Mouse (Mus musculus): ENCODE measurements at regions not wholly inside any gene's neighbourhood (a gene's known extent, or its start where the extent isn't known, plus 50 kb on each side); places are given as distances from the start of the nearest gene placed in this dataset.

- DNase-seq (ENCODE audit: low read depth), result no peak
Observed at GRCm38 (mm10) chr10:21446641-21447040, 69.5 kb downstream of the Aldh8a1 start.

GRCm38 (mm10) chr10:21448132-21448531, 71.0 kb downstream of the Aldh8a1 start:
- DNase-seq (ENCODE audit: low read depth), result no peak

GRCm38 (mm10) chr10:21448942-21449341, 71.9 kb downstream of the Aldh8a1 start:
- no peak for DNase-seq (ENCODE audit: low read depth)

GRCm38 (mm10) chr10:21452611-21453010, 75.5 kb downstream of the Aldh8a1 start:
- no peak for DNase-seq (ENCODE audit: low read depth)

GRCm38 (mm10) chr10:21453527-21453926, 76.4 kb downstream of the Aldh8a1 start:
- DNase-seq (ENCODE audit: low read depth), result no peak

GRCm38 (mm10) chr10:21454153-21454552, 77.1 kb downstream of the Aldh8a1 start:
- no peak for DNase-seq (ENCODE audit: low read depth)

GRCm38 (mm10) chr10:21454757-21455156, 77.7 kb downstream of the Aldh8a1 start:
- no peak for DNase-seq (ENCODE audit: low read depth)

- DNase-seq (ENCODE audit: low read depth), result no peak
Observed at GRCm38 (mm10) chr10:21455863-21456262, 78.8 kb downstream of the Aldh8a1 start.

GRCm38 (mm10) chr10:21456359-21456758, 79.3 kb downstream of the Aldh8a1 start:
- no peak for DNase-seq (ENCODE audit: low read depth)

- no peak for DNase-seq (ENCODE audit: low read depth)
Observed at GRCm38 (mm10) chr10:21456991-21457390, 79.9 kb downstream of the Aldh8a1 start.

GRCm38 (mm10) chr10:21458608-21459007, 81.5 kb downstream of the Aldh8a1 start:
- no peak for DNase-seq (ENCODE audit: low read depth)

GRCm38 (mm10) chr10:21460062-21460461, 83.0 kb downstream of the Aldh8a1 start:
- DNase-seq (ENCODE audit: low read depth), result no peak

GRCm38 (mm10) chr10:21462915-21463314, 85.8 kb downstream of the Aldh8a1 start:
- no peak for DNase-seq (ENCODE audit: low read depth)

GRCm38 (mm10) chr10:21465362-21465761, 88.3 kb downstream of the Aldh8a1 start:
- DNase-seq (ENCODE audit: low read depth), result peak; percentile 60

- DNase-seq (ENCODE audit: low read depth), result no peak
Observed at GRCm38 (mm10) chr10:21465806-21466377, 88.8 kb downstream of the Aldh8a1 start.

- DNase-seq (ENCODE audit: low read depth), result no peak
Observed at GRCm38 (mm10) chr10:21467425-21468085, 90.5 kb downstream of the Aldh8a1 start.

- DNase-seq (ENCODE audit: low read depth), result no peak
Observed at GRCm38 (mm10) chr10:21468421-21468820, 91.3 kb downstream of the Aldh8a1 start.

GRCm38 (mm10) chr10:21469961-21470360, 92.9 kb downstream of the Aldh8a1 start:
- DNase-seq (ENCODE audit: low read depth), result no peak

- DNase-seq (ENCODE audit: low read depth), result no peak
Observed at GRCm38 (mm10) chr10:21470589-21470988, 93.5 kb downstream of the Aldh8a1 start.

GRCm38 (mm10) chr10:21474242-21474641, 97.2 kb downstream of the Aldh8a1 start:
- DNase-seq (ENCODE audit: low read depth), result no peak

GRCm38 (mm10) chr10:21478004-21478403, 100.9 kb downstream of the Aldh8a1 start:
- DNase-seq (ENCODE audit: low read depth), result no peak

- no peak for DNase-seq (ENCODE audit: low read depth)
Observed at GRCm38 (mm10) chr10:21479403-21479802, 102.3 kb downstream of the Aldh8a1 start.

- DNase-seq (ENCODE audit: low read depth), result no peak
Observed at GRCm38 (mm10) chr10:21481255-21481654, 104.2 kb downstream of the Aldh8a1 start.

- DNase-seq (ENCODE audit: low read depth), result peak; percentile 15
Observed at GRCm38 (mm10) chr10:21482055-21482454, 105.0 kb downstream of the Aldh8a1 start.

All from c-Kit-positive CD71-positive TER-119-negative erythroid progenitor cells, embryonic 14.5 days (primary cell).